Mouse (Mus musculus): ENCODE results near the gene Large1.

DNA sequence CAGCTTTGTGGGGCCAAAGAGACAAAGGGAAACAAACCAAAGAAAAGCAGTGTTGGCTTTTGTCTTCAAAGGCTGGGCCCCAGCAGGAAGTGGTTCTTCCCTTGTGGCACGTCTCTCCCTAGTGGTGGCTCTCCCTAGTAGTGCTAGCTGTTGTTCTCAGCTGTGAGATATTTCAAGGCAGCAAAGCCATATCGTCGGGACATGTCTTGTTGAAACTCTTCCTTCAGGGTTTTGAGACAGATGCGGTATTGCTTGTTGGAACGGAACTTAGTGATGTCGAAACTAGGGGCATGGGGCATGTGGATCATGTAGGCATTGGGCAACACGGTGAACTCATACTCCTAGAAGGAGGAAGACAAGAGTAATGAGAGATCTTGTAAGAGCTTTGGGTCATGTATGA, 537.7 kb downstream of the Large1 start:
- TF ChIP-seq MAZ (IDR thresholded peaks at IDR 0.05; ENCODE audit: low read depth, low read length) (no peak), SMC3 (IDR thresholded peaks at IDR 0.05; ENCODE audit: low read depth, low read length) (no peak), CTCF (conservative IDR thresholded peaks at IDR 0.05 in 1 of 2, IDR thresholded peaks at IDR 0.05 in 1 of 2; ENCODE audit: low read depth in 2 of 2, low read length in 2 of 2) (peak in 1 of 2 experiments; percentile 30; a peak in 2 of 4 replicates), HCFC1 (IDR thresholded peaks at IDR 0.05; ENCODE audit: low read depth, low read length) (no peak), RAD21 (IDR thresholded peaks at IDR 0.05; ENCODE audit: low read depth, low read length) (peak; percentile 10), EP300 (IDR thresholded peaks at IDR 0.05; ENCODE audit: low read length) (no peak), USF2 (conservative IDR thresholded peaks at IDR 0.05; ENCODE audit: low read depth, low read length) (no peak), NRF1 (IDR thresholded peaks at IDR 0.05; ENCODE audit: low read depth, low read length) (no peak), MAX (IDR thresholded peaks at IDR 0.05; ENCODE audit: low read length) (no peak), ZNF384 (IDR thresholded peaks at IDR 0.05; ENCODE audit: low read depth, low read length) (no peak), POLR2A (IDR thresholded peaks at IDR 0.05; ENCODE audit: low read depth, low read length) (no peak), PAX5 (IDR thresholded peaks at IDR 0.05; ENCODE audit: low read length) (no peak)

All from CH12.LX (cell line).